Mouse (Mus musculus): Measurements from ENCODE around the gene Chrm2.

DNA sequence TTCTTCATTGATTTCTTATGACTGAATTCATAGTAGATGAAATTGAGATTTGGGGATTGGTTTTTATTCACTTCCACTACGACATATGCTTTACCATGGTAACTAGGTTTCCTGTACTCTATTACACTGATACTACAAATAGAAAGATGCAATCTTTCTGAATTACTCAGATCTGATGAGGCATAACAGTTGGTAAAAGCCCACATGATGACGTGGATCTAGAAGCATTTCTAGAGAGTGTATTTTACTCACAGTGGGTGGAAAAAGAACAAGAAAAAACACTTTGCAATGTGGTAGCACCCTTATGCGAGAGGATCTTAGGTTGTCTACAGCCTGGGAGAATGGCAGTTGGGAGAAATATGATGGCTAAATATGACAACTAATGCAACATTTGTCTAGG is 76.1 kb downstream of the Chrm2 start:
- TF ChIP-seq CTCF (IDR thresholded peaks at IDR 0.05; ENCODE audit: extremely low read depth, insufficient read depth, low read length) (no peak), POLR2A (IDR thresholded peaks at IDR 0.05; ENCODE audit: extremely low read depth, insufficient read depth, low read length) (no peak)
